Mouse (Mus musculus) hindbrain, embryonic 12.5 days (tissue): ENCODE data around the gene Ptpa. TPM values are rescaled to one million over a fixed set of nuclear protein-coding genes. Genes with fewer than 3 reads are reported as not detected.

Source experiments
- ATAC-seq: fragments of 200-750 bp; cut with Nextera tagmentation; 2 replicates; pipeline ENCODE4 v1.8.0; 2017; ENCODE audit warnings: moderate TSS enrichment; ENCODE audit not compliant: low FRiP score
- H3K27ac ChIP-seq: fragments of 300-500 bp; sonication (generic); 2 replicates; pipeline ENCODE4 v1.5.1; 2016; ENCODE audit warnings: mild to moderate bottlenecking
- H3K27me3 ChIP-seq: fragments of 300-500 bp; sonication (generic); 2 replicates; pipeline ENCODE4 v1.6.1; 2016; ENCODE audit warnings: mild to moderate bottlenecking
- H3K36me3 ChIP-seq: fragments of 300-500 bp; sonication (generic); 2 replicates; pipeline ENCODE4 v1.6.1; 2016; ENCODE audit warnings: mild to moderate bottlenecking
- H3K4me1 ChIP-seq: fragments of 300-500 bp; sonication (generic); 2 replicates; pipeline ENCODE4 v1.6.1; 2016
- H3K4me2 ChIP-seq: fragments of 300-500 bp; sonication (generic); replicated peaks from 2 replicates; pipeline ENCODE4 v1.6.1; 2016; ENCODE audit warnings: mild to moderate bottlenecking
- H3K4me3 ChIP-seq: fragments of 300-500 bp; sonication (generic); 2 replicates; pipeline ENCODE4 v1.5.1; 2016; ENCODE audit warnings: mild to moderate bottlenecking
- H3K9ac ChIP-seq: fragments of 300-500 bp; sonication (generic); 2 replicates; pipeline ENCODE4 v1.6.1; 2016; ENCODE audit warnings: mild to moderate bottlenecking, moderate library complexity
- H3K9me3 ChIP-seq: fragments of 300-500 bp; sonication (generic); replicated peaks from 2 replicates; pipeline ENCODE4 v1.6.1; 2016; ENCODE audit warnings: mild to moderate bottlenecking
- WGBS: fragments of 180-500 bp; shearing (Covaris S2); methylation state at CpG from one replicate; pipeline ENCODE4 v1.1.7; 2016; 5-methylcytosine and 5-hydroxymethylcytosine counted together
- polyA plus RNA-seq: library from polyadenylated mRNA; unstranded; fragments of >200 nt; fragmentation: Nextera tagmentation; extraction: Ambion mirVana; gene quantifications from 2 replicates; pipeline ENCODE4 v1.2.1, GENCODE M21; 2016

Gene Ptpa
- polyA plus RNA-seq, 1 experiment from 2014 or later: 133 TPM

DNA sequence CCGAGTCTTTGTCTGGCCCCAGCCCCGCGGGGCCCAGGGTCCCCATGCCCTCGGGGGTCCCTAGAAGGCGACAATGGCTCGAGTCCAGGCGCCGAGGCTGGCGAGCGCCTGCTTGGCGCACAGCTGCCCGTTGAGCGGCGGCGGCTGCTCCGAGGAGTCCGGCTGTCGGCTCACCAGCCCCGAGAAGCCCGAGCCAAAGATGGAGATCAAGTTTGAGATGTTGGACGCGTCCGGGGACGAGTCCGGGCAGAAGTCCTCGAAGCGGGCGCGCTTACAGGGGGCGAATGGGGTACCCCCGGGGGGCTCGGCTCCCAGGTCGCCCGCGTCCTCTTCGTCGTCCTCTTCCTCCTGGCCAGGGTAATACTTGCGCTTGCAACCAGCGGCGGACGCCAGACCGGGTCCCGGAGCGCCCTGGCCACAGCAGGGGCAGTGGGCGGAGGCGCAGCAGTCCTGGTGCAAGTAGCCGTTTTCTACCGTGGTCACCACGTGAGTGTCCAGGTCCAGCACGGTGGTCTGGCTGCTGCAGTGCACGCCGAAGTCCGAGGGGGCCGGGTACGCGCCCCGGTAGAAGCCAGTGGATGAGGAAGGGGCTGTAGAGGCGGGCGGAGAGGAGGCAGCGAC is 57.0 kb downstream of the Ptpa start:
- Histone ChIP-seq H3K36me3 (no peaks in the 10 kb centered on the region), H3K4me3 (peak overlapping the region; percentile 95), H3K27ac (peak overlapping the region; percentile 95), H3K9me3 (no peaks in the 10 kb centered on the region), H3K9ac (peak overlapping the region; percentile 99), H3K4me2 (peak overlapping the region; percentile 89), H3K4me1 (peaks cover 36% of the 10 kb centered on the region), H3K27me3 (peaks cover 7% of the 10 kb centered on the region; the same call in 1 of the 2 replicates)
- WGBS: under 1% methylated on average over 58 of the region's 60 CpGs
- no peak for ATAC-seq

DNA sequence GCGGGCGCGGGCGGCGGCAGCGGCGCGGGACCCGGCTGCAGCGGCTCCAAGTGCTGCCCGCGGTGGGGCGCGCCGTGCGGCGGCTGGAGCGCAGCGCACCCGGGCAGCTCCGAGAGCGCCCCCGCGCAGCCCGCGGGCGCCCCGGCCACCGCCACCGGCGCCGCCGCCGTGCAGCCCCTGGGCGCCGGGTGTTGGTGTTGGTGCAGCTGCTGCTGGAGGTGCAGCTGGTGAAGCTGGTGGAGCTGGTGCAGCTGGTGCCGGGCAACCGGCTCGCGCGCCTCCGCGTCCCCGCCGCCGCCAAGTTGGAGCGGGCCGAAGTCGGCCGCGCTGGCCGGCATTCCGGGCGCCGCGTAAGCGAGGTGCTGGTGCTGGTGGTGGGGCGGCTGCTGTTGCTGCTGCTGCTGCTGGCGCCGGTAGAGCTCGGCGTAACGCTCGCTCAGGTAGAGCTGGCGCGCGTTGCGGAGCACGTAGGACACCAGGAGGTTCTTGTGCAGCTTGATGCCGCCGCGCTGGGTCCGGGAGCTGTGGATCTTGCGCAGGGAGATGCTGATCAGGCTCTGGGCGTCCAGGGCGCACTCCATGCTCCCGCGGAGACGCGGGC is 57.7 kb downstream of the Ptpa start:
- H3K4me3 ChIP-seq: peak overlapping the region; percentile 95
- peak; percentile 51 for ATAC-seq
- no peaks in the 10 kb centered on the region for H3K9me3 ChIP-seq
- H3K36me3 ChIP-seq: no peaks in the 10 kb centered on the region
- H3K27me3 ChIP-seq: peaks cover 7% of the 10 kb centered on the region; the same call in 1 of the 2 replicates
- H3K4me2 ChIP-seq: peak overlapping the region; percentile 89
- peak overlapping the region; percentile 95 for H3K27ac ChIP-seq
- peak overlapping the region; percentile 99 for H3K9ac ChIP-seq
- WGBS: under 1% methylated on average over 62 of the region's 80 CpGs
- peaks cover 35% of the 10 kb centered on the region for H3K4me1 ChIP-seq

DNA sequence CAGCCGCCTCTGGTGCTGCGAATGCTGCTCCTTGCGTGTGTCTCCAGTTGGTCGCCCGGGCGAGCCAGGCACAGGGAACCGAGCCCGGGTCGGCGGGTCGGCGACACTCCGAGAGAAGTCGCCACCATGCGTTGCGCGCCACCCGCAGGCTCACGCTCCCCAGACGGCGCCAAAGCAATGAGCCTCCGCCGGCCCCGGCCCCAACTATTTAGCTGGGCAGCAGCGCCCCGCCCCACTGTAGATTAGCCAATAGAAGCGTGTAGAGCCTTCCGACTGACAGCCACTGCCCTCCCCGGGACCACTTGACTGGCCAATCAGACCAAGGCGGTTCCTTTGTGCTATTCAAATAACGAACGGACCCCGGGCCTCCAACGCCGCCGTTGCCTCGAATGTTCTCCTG is 58.2 kb downstream of the Ptpa start, which contains the start of gene Ier5l:
TSS of gene Ier5l (minus strand) at position 181 of the 400 bp plus-strand sequence.
- Histone ChIP-seq H3K9ac (peak within 1 kb of the TSS; percentile 99), H3K4me2 (peak within 1 kb of the TSS; percentile 89), H3K27me3 (peaks cover 7% of the 10 kb centered on the region; the same call in 1 of the 2 replicates), H3K27ac (peak within 1 kb of the TSS; percentile 95), H3K36me3 (no peaks in the 10 kb centered on the region), H3K4me3 (peak within 1 kb of the TSS; percentile 95), H3K9me3 (no peaks in the 10 kb centered on the region), H3K4me1 (peaks cover 30% of the 10 kb centered on the region)
- ATAC-seq: peak; percentile 89
- WGBS: under 1% methylated on average over 37 of the region's 37 CpGs

DNA sequence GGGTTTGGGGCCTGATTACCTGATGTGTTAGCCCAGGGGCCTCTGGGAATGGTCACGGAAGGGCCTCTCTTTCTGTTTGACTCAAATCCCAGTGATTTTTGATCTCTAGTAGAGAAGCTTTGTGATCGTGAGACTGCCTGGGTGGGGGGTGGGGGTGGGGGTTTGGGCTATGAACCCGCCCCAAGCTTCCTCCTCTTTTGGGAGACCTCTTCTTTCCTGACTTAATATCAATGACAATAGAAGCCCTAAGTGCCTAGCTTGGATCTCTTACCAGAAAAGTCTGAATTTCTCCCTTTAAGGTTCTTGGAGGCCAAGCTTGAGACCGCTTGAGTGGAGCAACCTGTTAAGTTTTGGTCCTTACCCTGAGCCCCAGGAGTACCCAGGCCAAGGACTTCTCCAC is 58.9 kb downstream of the Ptpa start:
- H3K27me3 ChIP-seq: peaks cover 7% of the 10 kb centered on the region; the same call in 1 of the 2 replicates
- no peaks in the 10 kb centered on the region for H3K36me3 ChIP-seq
- H3K4me3 ChIP-seq: peak overlapping the region; percentile 95
- no peak overlapping the region for H3K9ac ChIP-seq
- H3K9me3 ChIP-seq: no peaks in the 10 kb centered on the region
- no peak overlapping the region for H3K27ac ChIP-seq
- ATAC-seq: no peak
- WGBS: 20% methylated on average over 4 of the region's 4 CpGs
- H3K4me2 ChIP-seq: peak overlapping the region; percentile 89
- peaks cover 25% of the 10 kb centered on the region for H3K4me1 ChIP-seq

DNA sequence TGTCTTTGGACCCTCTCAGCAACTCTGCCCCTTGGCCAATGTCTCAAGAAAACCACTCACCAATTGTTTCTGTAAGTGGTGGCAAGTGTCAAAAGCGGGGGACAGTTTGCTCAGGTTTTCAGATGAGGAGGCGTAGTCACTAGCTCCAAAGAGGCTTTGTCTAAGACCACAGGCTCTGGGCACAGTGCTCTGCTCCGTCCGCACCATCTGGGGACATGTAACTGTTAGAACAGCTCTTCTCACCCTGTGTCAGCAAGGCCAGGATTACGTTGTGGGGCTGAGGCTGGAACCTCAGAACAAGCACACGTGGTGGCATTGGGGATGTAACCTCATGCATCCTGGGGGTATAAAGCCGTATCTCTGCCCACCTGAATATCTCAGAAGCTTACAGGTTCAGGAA is 59.6 kb downstream of the Ptpa start:
- ATAC-seq: no peak
- Histone ChIP-seq H3K36me3 (no peaks in the 10 kb centered on the region), H3K27ac (no peak overlapping the region), H3K9me3 (no peaks in the 10 kb centered on the region), H3K4me3 (no peak overlapping the region), H3K4me2 (no peak overlapping the region), H3K27me3 (peaks cover 7% of the 10 kb centered on the region; the same call in 1 of the 2 replicates), H3K4me1 (peaks cover 20% of the 10 kb centered on the region), H3K9ac (no peak overlapping the region)
- 86% methylated on average over 7 of the region's 7 CpGs for WGBS

DNA sequence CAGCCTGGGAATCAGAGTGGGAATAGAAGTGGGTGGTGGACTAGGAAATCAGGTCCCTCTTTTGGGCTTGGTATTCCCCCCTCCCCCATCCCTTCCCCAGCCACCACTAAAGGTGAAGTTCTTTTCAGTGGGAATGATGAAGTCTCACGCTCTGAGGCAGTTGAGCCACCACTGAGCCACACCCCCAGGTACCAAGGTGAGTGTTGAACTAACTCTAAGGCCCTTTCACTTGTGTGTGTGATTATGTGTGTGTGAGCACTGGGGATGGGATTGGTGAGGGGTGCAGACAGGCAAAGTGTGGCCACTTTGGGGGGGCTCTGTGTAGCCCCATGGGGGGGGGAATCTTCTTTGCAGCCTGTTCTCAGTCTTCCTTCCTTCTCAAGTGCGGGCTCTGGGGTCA is 60.4 kb downstream of the Ptpa start:
- H3K4me3 ChIP-seq: no peak overlapping the region
- no peaks in the 10 kb centered on the region for H3K36me3 ChIP-seq
- 59% methylated on average over 2 of the region's 2 CpGs for WGBS
- peaks cover 13% of the 10 kb centered on the region for H3K4me1 ChIP-seq
- no peak overlapping the region for H3K9ac ChIP-seq
- peaks cover 7% of the 10 kb centered on the region; the same call in 1 of the 2 replicates for H3K27me3 ChIP-seq
- no peak for ATAC-seq
- no peak overlapping the region for H3K4me2 ChIP-seq
- no peaks in the 10 kb centered on the region for H3K9me3 ChIP-seq
- H3K27ac ChIP-seq: no peak overlapping the region

DNA sequence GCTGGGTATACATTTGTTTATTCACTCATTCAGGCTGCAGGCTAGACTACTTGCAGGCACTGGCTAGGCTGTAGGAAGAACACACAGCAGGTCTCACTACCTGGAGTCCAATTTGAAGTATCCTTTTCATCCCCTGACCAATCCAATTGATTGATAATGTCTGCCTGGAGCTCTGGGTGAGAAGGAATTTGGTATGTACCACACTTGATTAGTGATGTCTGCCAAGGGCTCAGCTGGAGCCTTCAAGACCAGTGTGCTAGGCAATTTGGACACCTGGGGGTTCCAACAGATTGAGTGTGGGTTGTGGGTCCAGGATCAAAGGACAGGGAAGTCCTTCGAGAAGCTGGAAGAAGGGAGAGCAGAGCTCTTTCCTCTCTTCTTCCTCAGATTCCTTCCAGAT is 62.7 kb downstream of the Ptpa start:
- Histone ChIP-seq H3K4me1 (peaks cover 9% of the 10 kb centered on the region), H3K9ac (no peak overlapping the region), H3K4me2 (no peak overlapping the region), H3K36me3 (no peaks in the 10 kb centered on the region), H3K27ac (no peak overlapping the region), H3K4me3 (no peak overlapping the region), H3K9me3 (no peaks in the 10 kb centered on the region), H3K27me3 (peaks cover 7% of the 10 kb centered on the region; the same call in 1 of the 2 replicates)
- 71% methylated on average over 1 of the region's 1 CpGs for WGBS
- no peak for ATAC-seq

DNA sequence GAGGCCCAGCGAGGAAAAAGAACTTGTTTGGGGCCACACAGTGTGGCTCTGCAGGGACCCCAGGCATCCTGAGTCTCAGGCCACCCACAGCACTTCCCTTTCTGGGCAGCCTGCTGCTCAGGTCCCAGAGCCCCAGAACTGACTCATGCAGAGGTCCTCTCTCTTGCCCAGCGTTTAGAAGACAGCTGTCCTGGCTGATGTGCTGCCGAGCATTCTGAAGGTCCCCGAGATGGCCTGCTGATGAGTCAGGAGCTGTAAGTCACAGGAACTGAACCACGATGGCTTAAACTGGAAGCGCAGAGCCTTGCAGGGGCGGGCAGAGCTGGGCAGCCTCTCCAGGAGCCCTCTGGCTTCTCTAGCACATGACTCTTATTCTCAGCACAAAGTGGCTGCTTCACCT is 71.8 kb downstream of the Ptpa start:
- ATAC-seq: no peak
- WGBS: 38% methylated on average over 7 of the region's 7 CpGs
- no peak overlapping the region for H3K27ac ChIP-seq

DNA sequence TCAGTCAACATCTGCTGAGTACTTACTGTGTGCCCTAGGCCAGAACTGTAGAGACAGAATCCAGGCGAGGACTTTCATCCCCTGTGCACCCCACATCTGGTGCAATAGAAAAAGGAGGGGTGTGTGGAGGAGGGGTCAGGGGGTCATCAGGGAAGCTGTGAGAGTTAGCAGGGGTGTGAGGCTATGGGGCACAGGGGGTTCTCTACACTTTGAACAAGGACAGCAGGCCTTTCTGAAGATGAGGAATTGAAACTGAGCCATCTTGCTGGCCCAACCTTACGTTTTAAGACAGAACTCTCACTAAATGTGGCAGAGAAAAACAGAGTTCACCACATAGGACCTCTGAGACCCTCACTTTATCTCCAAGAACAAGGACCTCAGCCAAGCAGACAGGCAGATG is 74.5 kb downstream of the Ptpa start:
- no peaks in the 10 kb centered on the region for H3K27me3 ChIP-seq
- ATAC-seq: no peak
- no peak overlapping the region for H3K27ac ChIP-seq
- H3K4me1 ChIP-seq: no peaks in the 10 kb centered on the region
- H3K9me3 ChIP-seq: no peaks in the 10 kb centered on the region
- H3K4me2 ChIP-seq: no peak overlapping the region
- 73% methylated on average over 2 of the region's 2 CpGs for WGBS
- no peak overlapping the region for H3K9ac ChIP-seq
- H3K36me3 ChIP-seq: no peaks in the 10 kb centered on the region
- H3K4me3 ChIP-seq: no peak overlapping the region

More for the DNA sequence above, 71.8 kb downstream of the Ptpa start:
- Histone ChIP-seq H3K9ac (no peak overlapping the region), H3K4me2 (no peak overlapping the region), H3K9me3 (no peaks in the 10 kb centered on the region), H3K4me1 (no peaks in the 10 kb centered on the region), H3K36me3 (no peaks in the 10 kb centered on the region), H3K27me3 (no peaks in the 10 kb centered on the region), H3K4me3 (no peak overlapping the region)

DNA sequence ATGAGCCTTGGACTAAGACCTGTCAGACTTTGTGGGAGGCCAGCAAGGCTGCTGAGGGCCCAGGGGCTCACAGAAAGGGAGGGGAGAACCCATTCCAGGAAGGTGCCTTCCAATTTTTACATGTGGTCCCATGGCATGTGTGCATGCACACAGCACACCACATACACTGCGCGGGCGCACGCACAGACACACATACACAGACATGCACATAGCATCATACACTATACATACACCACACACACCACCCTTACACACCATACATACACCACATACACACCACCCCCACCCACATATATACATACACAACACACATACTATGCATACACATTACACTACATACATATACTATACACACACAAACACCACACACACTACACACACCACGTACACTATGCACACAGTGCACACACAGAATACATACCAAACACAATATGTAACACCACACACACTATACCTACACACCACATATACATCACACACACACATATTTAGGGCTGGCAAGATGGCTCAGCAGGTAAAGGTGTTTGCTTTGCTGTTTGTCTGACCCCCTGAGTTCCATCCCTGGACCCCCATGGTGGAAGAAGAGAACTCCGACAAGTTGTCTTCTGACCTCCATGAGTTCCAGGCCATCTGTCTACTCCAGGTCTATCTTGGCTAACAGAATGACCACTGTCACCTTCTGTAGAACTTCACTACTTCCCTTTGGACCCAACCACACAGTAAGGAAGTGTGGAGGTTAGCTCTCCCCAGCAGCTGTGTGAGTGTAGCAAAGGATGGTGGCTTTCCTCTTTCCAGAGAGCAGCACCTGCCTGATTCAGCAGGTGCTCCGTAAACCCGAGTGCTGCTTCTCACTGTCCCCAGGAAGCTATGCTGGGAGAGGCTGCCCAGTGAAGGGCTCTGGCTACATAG is 79.4 kb downstream of the Ptpa start:
- H3K9me3 ChIP-seq: no peaks in the 10 kb centered on the region
- 0 out of 2 replicates have a peak, but pooled peaks cover 8% of the 10 kb centered on the region for H3K4me1 ChIP-seq
- H3K27me3 ChIP-seq: no peaks in the 10 kb centered on the region
- peak overlapping the region; percentile 55 for H3K4me2 ChIP-seq
- H3K36me3 ChIP-seq: no peaks in the 10 kb centered on the region
- WGBS: 77% methylated on average over 8 of the region's 8 CpGs
- peak overlapping the region; percentile 23; the same call in 1 of the 2 replicates for H3K9ac ChIP-seq
- peak; percentile 58 for ATAC-seq
- no peak overlapping the region for H3K27ac ChIP-seq
- 0 out of 2 replicates have a peak overlapping the region, but pooled peaks have one; percentile 32 for H3K4me3 ChIP-seq

DNA sequence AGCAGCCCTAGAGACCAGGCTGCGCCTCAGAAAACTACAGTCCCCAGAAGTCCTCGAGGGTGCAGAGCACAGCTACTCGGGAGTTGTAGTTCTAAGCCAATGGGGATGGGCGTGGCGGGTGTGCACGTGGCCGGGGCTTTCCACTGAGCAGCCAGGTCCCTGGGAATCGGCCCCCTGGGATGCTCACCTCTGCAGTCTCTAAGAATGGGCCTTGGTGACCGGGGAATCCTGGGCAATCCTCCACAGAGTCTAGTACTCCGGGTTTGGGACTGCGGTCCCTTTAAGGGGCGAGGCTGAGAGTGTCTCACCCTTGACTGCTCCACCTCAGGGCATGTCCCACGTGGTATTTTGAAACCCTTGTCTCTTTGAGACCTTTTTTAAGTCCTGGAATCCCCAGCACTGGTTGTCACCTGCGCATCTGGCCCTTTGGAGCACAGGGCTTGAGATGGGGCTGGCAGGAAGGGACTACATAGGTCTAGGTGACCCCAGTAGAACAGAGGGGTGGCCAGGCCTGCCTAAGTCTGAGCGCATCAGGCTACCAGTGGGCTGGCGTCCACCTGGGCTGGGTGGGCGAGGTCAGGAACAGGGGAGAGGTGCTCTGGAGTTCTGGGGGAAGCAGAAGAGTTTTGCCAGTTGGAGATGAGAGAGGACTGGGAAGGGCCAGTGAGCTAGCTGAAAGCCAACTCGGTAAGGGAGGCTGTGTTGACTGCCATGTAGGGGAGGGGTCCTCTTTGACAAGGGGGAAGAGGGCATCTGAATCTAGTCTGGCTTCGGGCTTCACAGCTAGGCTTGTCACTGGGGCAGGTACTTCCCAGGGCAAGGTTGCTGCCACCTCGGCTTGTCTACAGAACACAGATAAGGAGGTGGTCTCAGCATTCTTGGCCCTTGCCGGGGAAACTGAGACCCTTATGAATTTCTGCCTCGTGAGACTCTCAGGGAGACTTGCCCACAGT is 80.3 kb downstream of the Ptpa start:
- 29% methylated on average over 22 of the region's 22 CpGs for WGBS
- Histone ChIP-seq H3K4me1 (0 out of 2 replicates have a peak, but pooled peaks cover 8% of the 10 kb centered on the region), H3K9ac (peak overlapping the region; percentile 23; the same call in 1 of the 2 replicates), H3K9me3 (no peaks in the 10 kb centered on the region), H3K27me3 (no peaks in the 10 kb centered on the region), H3K36me3 (no peaks in the 10 kb centered on the region), H3K27ac (no peak overlapping the region), H3K4me2 (peak overlapping the region; percentile 55), H3K4me3 (peak overlapping the region; percentile 32)
- ATAC-seq: peak; percentile 94
